Mouse (Mus musculus): ENCODE measurements at regions not wholly inside any gene's neighbourhood (a gene's known extent, or its start where the extent isn't known, plus 50 kb on each side); places are given as distances from the start of the nearest gene placed in this dataset.

DNA sequence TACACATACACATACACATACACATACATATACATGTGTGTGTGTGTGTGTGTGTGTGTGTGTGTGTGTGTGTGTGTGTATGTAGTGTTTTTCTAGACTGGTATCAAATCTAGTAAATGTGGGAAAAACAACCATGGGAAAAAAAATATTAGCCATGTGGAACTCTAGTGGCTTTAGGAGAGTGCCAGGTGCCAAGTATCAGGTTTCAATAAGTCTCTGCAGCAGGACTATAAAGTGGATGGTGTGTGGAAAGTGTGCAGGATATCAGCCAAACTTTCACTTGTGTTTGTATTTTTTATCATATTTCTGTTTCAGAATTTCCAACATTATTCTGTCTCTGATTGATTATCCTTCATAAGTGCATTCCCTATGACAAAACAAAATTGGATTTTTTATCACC lies 653.3 kb upstream of the Fam98a start:
- DNase-seq (ENCODE audit: low read depth) = no peak
- TF ChIP-seq CTCF (IDR thresholded peaks at IDR 0.05; ENCODE audit: borderline replicate concordance, extremely low read depth, insufficient read depth, insufficient read length) (no peak), POLR2A (IDR thresholded peaks at IDR 0.05; ENCODE audit: borderline replicate concordance, extremely low read depth, insufficient read depth, insufficient read length, poor library complexity, severe bottlenecking) (no peak)

DNA sequence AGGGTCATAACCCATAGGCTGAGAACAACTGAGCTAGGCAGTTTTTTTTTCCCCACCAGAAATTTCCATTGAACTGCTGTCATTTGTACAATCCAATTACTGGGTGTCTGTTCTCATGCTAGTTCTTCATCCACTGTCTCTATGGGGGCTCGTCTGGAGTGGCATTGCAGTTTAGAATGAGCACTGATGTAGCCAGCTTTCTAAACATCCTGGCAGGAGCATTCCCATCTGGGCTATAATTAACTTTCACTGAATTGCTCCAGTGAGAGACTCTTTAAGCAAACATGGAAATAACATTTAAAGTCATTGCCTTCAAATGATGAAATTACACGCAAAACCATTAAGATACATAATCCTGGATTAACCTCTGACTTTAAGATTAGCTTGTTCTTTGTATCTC lies 633.1 kb upstream of the Fam98a start:
- peak; percentile 78 for DNase-seq (ENCODE audit: low read depth)
- TF ChIP-seq POLR2A (IDR thresholded peaks at IDR 0.05; ENCODE audit: borderline replicate concordance, extremely low read depth, insufficient read depth, insufficient read length, poor library complexity, severe bottlenecking) = no peak
- TF ChIP-seq CTCF (IDR thresholded peaks at IDR 0.05; ENCODE audit: borderline replicate concordance, extremely low read depth, insufficient read depth, insufficient read length) = no peak

GRCm38 (mm10) chr17:76136660-76137495 lies 585.1 kb upstream of the Fam98a start:
- TF ChIP-seq POLR2A (IDR thresholded peaks at IDR 0.05; ENCODE audit: borderline replicate concordance, extremely low read depth, insufficient read depth, insufficient read length, poor library complexity, severe bottlenecking) (no peak), CTCF (IDR thresholded peaks at IDR 0.05; ENCODE audit: borderline replicate concordance, extremely low read depth, insufficient read depth, insufficient read length) (no peak)
- peak; percentile 26 for DNase-seq (ENCODE audit: low read depth)

DNA sequence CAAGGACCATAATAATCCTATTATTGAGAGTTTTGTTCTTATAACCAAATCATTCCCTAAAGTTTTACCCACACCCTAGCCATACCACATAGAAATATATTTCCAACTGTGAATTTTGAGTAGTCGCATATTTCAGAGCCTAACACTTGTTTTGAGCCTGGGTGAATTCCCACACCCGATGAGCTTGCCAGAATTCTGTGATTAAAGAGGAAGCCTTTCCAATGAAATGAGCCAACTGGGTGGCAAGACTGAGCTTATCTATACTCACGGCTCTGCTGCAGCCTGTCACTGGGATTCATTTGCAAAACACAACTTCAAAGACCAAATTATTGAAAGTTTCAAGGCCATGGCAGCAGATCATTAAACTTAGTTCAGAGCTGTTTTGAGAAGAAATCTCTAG lies 582.3 kb upstream of the Fam98a start:
- DNase-seq (ENCODE audit: low read depth) = peak; percentile 51
- TF ChIP-seq POLR2A (IDR thresholded peaks at IDR 0.05; ENCODE audit: borderline replicate concordance, extremely low read depth, insufficient read depth, insufficient read length, poor library complexity, severe bottlenecking) = no peak
- TF ChIP-seq CTCF (IDR thresholded peaks at IDR 0.05; ENCODE audit: borderline replicate concordance, extremely low read depth, insufficient read depth, insufficient read length) = no peak

DNA sequence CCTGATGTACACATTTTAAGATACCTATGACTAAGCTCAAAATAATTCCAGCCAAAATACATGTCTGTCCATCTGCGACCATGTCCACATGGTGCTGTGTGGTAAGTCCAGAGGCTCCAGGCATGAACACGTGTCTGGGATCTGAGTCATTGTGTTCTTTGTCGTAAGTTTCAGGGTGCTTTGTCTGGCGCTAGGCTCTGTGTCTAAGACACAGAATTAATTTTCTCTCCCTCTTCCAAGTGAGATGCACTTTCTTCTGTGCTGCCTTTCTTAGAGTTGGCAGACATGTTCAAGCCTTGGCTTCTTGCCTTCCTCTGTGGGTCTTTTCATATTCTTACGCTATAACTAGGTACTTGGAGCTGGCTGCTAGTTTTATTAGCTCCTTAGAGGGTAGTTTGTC lies 573.5 kb upstream of the Fam98a start:
- peak; percentile 74 for DNase-seq (ENCODE audit: low read depth)

GRCm38 (mm10) chr17:76111315-76112195 lies 559.8 kb upstream of the Fam98a start:
- DNase-seq (ENCODE audit: low read depth) = peak; percentile 95
- TF ChIP-seq POLR2A (IDR thresholded peaks at IDR 0.05; ENCODE audit: borderline replicate concordance, extremely low read depth, insufficient read depth, insufficient read length, poor library complexity, severe bottlenecking) (no peak), CTCF (IDR thresholded peaks at IDR 0.05; ENCODE audit: borderline replicate concordance, extremely low read depth, insufficient read depth, insufficient read length) (no peak)

More for the DNA sequence above, 573.5 kb upstream of the Fam98a start:
- TF ChIP-seq CTCF (IDR thresholded peaks at IDR 0.05; ENCODE audit: borderline replicate concordance, extremely low read depth, insufficient read depth, insufficient read length) = no peak
- TF ChIP-seq POLR2A (IDR thresholded peaks at IDR 0.05; ENCODE audit: borderline replicate concordance, extremely low read depth, insufficient read depth, insufficient read length, poor library complexity, severe bottlenecking) = no peak

- no peak for TF ChIP-seq CTCF (IDR thresholded peaks at IDR 0.05; ENCODE audit: borderline replicate concordance, extremely low read depth, insufficient read depth, insufficient read length)
- no peak for TF ChIP-seq POLR2A (IDR thresholded peaks at IDR 0.05; ENCODE audit: borderline replicate concordance, extremely low read depth, insufficient read depth, insufficient read length, poor library complexity, severe bottlenecking)
These were observed 559.1 kb upstream of the Fam98a start for GRCm38 (mm10) chr17:76110856-76111255.

GRCm38 (mm10) chr17:76083536-76083935 lies 531.8 kb upstream of the Fam98a start:
- DNase-seq (ENCODE audit: low read depth) = no peak
- TF ChIP-seq POLR2A (IDR thresholded peaks at IDR 0.05; ENCODE audit: borderline replicate concordance, extremely low read depth, insufficient read depth, insufficient read length, poor library complexity, severe bottlenecking) (no peak), CTCF (IDR thresholded peaks at IDR 0.05; ENCODE audit: borderline replicate concordance, extremely low read depth, insufficient read depth, insufficient read length) (no peak)

More at GRCm38 (mm10) chr17:76110856-76111255, 559.1 kb upstream of the Fam98a start:
- peak; percentile 13 for DNase-seq (ENCODE audit: low read depth)

DNA sequence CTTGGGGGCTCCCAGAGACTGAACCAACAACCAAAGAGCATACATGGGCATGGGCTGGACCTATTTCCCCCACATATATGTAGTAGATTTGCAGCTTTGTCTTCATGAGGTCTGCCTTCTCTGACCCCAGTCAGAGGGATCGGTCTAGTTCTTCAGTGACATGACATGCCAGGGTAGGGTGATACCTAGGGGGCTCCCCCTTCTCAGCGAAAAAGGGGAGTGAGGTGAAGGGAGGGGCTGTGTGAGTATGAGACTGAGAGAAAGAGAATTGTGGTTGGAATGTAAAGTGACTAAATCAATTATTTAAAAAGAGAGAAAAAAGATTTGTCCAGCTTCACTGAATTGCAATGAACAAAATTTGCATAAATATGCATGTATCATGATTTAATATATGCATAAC lies 530.0 kb upstream of the Fam98a start:
- TF ChIP-seq POLR2A (IDR thresholded peaks at IDR 0.05; ENCODE audit: borderline replicate concordance, extremely low read depth, insufficient read depth, insufficient read length, poor library complexity, severe bottlenecking) = no peak
- TF ChIP-seq CTCF (IDR thresholded peaks at IDR 0.05; ENCODE audit: borderline replicate concordance, extremely low read depth, insufficient read depth, insufficient read length) = no peak
- no peak for DNase-seq (ENCODE audit: low read depth)

GRCm38 (mm10) chr17:76046438-76046837 lies 494.7 kb upstream of the Fam98a start:
- TF ChIP-seq CTCF (IDR thresholded peaks at IDR 0.05; ENCODE audit: borderline replicate concordance, extremely low read depth, insufficient read depth, insufficient read length) (no peak), POLR2A (IDR thresholded peaks at IDR 0.05; ENCODE audit: borderline replicate concordance, extremely low read depth, insufficient read depth, insufficient read length, poor library complexity, severe bottlenecking) (no peak)
- no peak for DNase-seq (ENCODE audit: low read depth)

DNA sequence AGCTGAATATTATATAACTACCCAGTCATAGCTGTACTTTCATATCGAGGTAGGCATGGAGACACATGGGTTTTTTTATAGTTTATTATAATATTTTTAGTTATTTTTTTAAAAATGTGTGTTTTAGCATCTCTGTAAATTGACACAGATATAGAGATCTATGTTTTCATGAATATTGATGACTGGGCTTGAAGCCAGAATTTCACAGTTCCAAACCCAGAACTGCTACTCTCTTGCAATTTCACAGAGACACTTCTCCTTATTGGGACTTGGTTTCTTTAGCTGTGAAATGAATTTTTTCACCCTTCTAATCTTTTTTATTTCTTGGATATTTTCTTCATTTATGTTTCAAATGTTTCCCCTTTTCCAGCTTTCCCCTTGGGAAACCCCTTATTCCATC lies 481.0 kb upstream of the Fam98a start:
- TF ChIP-seq POLR2A (IDR thresholded peaks at IDR 0.05; ENCODE audit: borderline replicate concordance, extremely low read depth, insufficient read depth, insufficient read length, poor library complexity, severe bottlenecking) = no peak
- DNase-seq (ENCODE audit: low read depth) = peak; percentile 44
